Mouse (Mus musculus) ES-E14 (cell line): ENCODE results near the gene Speer4d.
"Not testable (repeated sequence)": the region's sequence is repeated elsewhere in the genome, so short reads cannot be mapped to it uniquely, and the experiment has no call there.

Source experiments
- CHD2 ChIP-seq: IDR thresholded peaks from 2 replicates; pipeline ENCODE4 v1.6.1; 2014; ENCODE audit warnings: mild to moderate bottlenecking, low read depth, low read length, inconsistent platforms
- HCFC1 ChIP-seq: IDR thresholded peaks from 2 replicates; pipeline ENCODE4 v1.6.1; 2012; ENCODE audit warnings: low read length, inconsistent platforms, borderline replicate concordance; ENCODE audit not compliant: insufficient read depth

- not testable (repeated sequence) for TF ChIP-seq HCFC1, CHD2
Measured at GRCm38 (mm10) chr5:15601481-15601880, 17.4 kb upstream of the Speer4d start.
